In genomic region chr9:79919750-79920539, GRCm38 (mm10) we compare ENCODE assay signal across 9 mouse cellular contexts.
DNase-seq lines count a peak whose midpoint lies in the region; ATAC-seq lines count a peak whose summit lies in the region.
"Had no signal": no experiment of that assay in that cellular context is flagged by ENCODE, and none has a peak within 500 bp of the region (broad histone marks: within the 10 kb centered on the region; RNA-seq: fewer than 3 reads in every experiment).

No protein-coding gene starts in this region.

- H3K9ac ChIP-seq in forebrain, embryonic 16.5 days (replicated peaks; ENCODE audit: low read depth, low read length): no peak overlapping the region
- H3K9ac ChIP-seq in intestine, embryonic 16.5 days (ENCODE audit: low read depth, low read length): no peak overlapping the region; the same call in 1 of the 2 replicates

- intact Hi-C loops in heart, postnatal 25 days (cut with DNase I): no loop called here

- peak; percentile 38; the same call in 1 of the 2 replicates for ATAC-seq in forebrain, embryonic 16.5 days
- peak; percentile 78 for ATAC-seq in intestine, embryonic 16.5 days
- ATAC-seq in CD4-positive, CD25-positive, alpha-beta regulatory T cell, adult 4 months: no peak

- no peaks in the 10 kb centered on the region for H3K9me3 ChIP-seq in forebrain, embryonic 16.5 days (ENCODE audit: control insufficient read depth, low read length)
- H3K9me3 ChIP-seq in intestine, embryonic 16.5 days (ENCODE audit: control insufficient read depth, low read length): no peaks in the 10 kb centered on the region

- peaks cover 6% of the 10 kb centered on the region for H3K4me1 ChIP-seq in forebrain, embryonic 16.5 days (replicated peaks; ENCODE audit: control insufficient read depth, insufficient read depth, low read length)
- 0 out of 2 replicates have a peak, but pooled peaks cover 4% of the 10 kb centered on the region for H3K4me1 ChIP-seq in intestine, embryonic 16.5 days (ENCODE audit: control insufficient read depth, insufficient read depth, low read length)

- no peaks in the 10 kb centered on the region for H3K27me3 ChIP-seq in forebrain, embryonic 16.5 days (replicated peaks; ENCODE audit: control insufficient read depth, insufficient read depth, low read length)
- no peaks in the 10 kb centered on the region for H3K27me3 ChIP-seq in intestine, embryonic 16.5 days (replicated peaks; ENCODE audit: control insufficient read depth, insufficient read depth, low read length)

- no peak overlapping the region for H3K27ac ChIP-seq in forebrain, embryonic 16.5 days (ENCODE audit: low read length)
- H3K27ac ChIP-seq in intestine, embryonic 16.5 days (ENCODE audit: low read length): peak overlapping the region; percentile 77
- H3K27ac ChIP-seq: left cerebral cortex, adult 2 months had no signal

- DNase-seq in heart, adult 11 months: peak; percentile 92
- DNase-seq in heart, postnatal 25 days (ENCODE audit: low spot score): no peak
- DNase-seq in 416B (ENCODE audit: low read depth): peak; percentile 11
- no peak for DNase-seq in kidney, postnatal 14 days
- no peak for DNase-seq in layer of hippocampus, postnatal 36 days

- H3K36me3 ChIP-seq in forebrain, embryonic 16.5 days (ENCODE audit: control insufficient read depth, insufficient read depth): no peaks in the 10 kb centered on the region
- no peaks in the 10 kb centered on the region for H3K36me3 ChIP-seq in intestine, embryonic 16.5 days (ENCODE audit: control insufficient read depth, insufficient read depth, low read length)

- 42% methylated on average over 9 of the region's 9 CpGs for WGBS in forebrain, embryonic 16.5 days
- WGBS in intestine, embryonic 16.5 days: 48% methylated on average over 9 of the region's 9 CpGs

- H3K4me3 ChIP-seq in forebrain, embryonic 16.5 days (replicated peaks; ENCODE audit: low read length): no peak overlapping the region
- H3K4me3 ChIP-seq in intestine, embryonic 16.5 days (ENCODE audit: low read length): no peak overlapping the region
- H3K4me3 ChIP-seq: left cerebral cortex, adult 2 months had no signal

- H3K4me2 ChIP-seq in forebrain, embryonic 16.5 days (ENCODE audit: low read length): no peak overlapping the region
- H3K4me2 ChIP-seq in intestine, embryonic 16.5 days (ENCODE audit: low read depth, low read length): no peak overlapping the region

Comparison
In these comparisons a context has a peak if more than half of its experiments do, and no peak if none do; other contexts are left out.
1. DNase-seq: peak in heart, adult 11 months (single experiment) and 416B (single experiment); none in heart, postnatal 25 days (single experiment), kidney, postnatal 14 days (single experiment) and layer of hippocampus, postnatal 36 days (0 of 2).